Mouse (Mus musculus) cerebellum, postnatal 4 days (tissue): ENCODE measurements around the gene Hoxc10.

Experiments used
- DNase-seq, 2 experiments: peaks; one replicate each; pipeline ENCODE4 v3.0.0; 2022; ENCODE audit warnings: low spot score in 2 of 2, mixed read lengths in 1 of 2

Gene Hoxc10

GRCm38 (mm10) chr15:102988078-102988477, 21.5 kb downstream of the Hoxc10 start:
- DNase-seq: no peak

GRCm38 (mm10) chr15:102990461-102991397, 24.1 kb downstream of the Hoxc10 start, which contains the start of gene Hoxc8:
Gene Hoxc8, plus strand, starts transcription at chr15:102990607.
- no peak for DNase-seq

- DNase-seq: no peak
These were observed 25.2 kb downstream of the Hoxc10 start for GRCm38 (mm10) chr15:102991782-102992181.

- no peak for DNase-seq
These were observed 25.6 kb downstream of the Hoxc10 start for GRCm38 (mm10) chr15:102992206-102992605.

- DNase-seq: no peak
These were observed 26.3 kb downstream of the Hoxc10 start for GRCm38 (mm10) chr15:102992863-102993262.

- DNase-seq: no peak
These were observed 30.0 kb downstream of the Hoxc10 start for GRCm38 (mm10) chr15:102996548-102996947.

- DNase-seq: no peak
These were observed 30.8 kb downstream of the Hoxc10 start for GRCm38 (mm10) chr15:102997431-102997830.

GRCm38 (mm10) chr15:102997939-102998355, 31.4 kb downstream of the Hoxc10 start, which contains the start of gene Hoxc6:
Gene Hoxc6, plus strand, starts transcription at chr15:102998257.
- DNase-seq: no peak

- no peak for DNase-seq
These were observed 32.1 kb downstream of the Hoxc10 start for GRCm38 (mm10) chr15:102998608-102999182.

GRCm38 (mm10) chr15:102999183-102999831, 32.7 kb downstream of the Hoxc10 start:
- DNase-seq: no peak

- DNase-seq: no peak
These were observed 33.4 kb downstream of the Hoxc10 start for GRCm38 (mm10) chr15:102999955-103000354.

GRCm38 (mm10) chr15:103000501-103000901, 33.9 kb downstream of the Hoxc10 start:
- no peak for DNase-seq

- DNase-seq: no peak
These were observed 34.8 kb downstream of the Hoxc10 start for GRCm38 (mm10) chr15:103001370-103001769.

- DNase-seq: no peak
These were observed 35.6 kb downstream of the Hoxc10 start for GRCm38 (mm10) chr15:103002156-103002555.

- no peak for DNase-seq
These were observed 36.3 kb downstream of the Hoxc10 start for GRCm38 (mm10) chr15:103002821-103003448.

GRCm38 (mm10) chr15:103005308-103005707, 38.7 kb downstream of the Hoxc10 start:
- DNase-seq: no peak

- DNase-seq: no peak
These were observed 39.2 kb downstream of the Hoxc10 start for GRCm38 (mm10) chr15:103005797-103006196.

- no peak for DNase-seq
These were observed 39.7 kb downstream of the Hoxc10 start for GRCm38 (mm10) chr15:103006326-103006725.

GRCm38 (mm10) chr15:103009265-103010111, 42.9 kb downstream of the Hoxc10 start:
- DNase-seq: no peak

- DNase-seq: no peak
These were observed 43.7 kb downstream of the Hoxc10 start for GRCm38 (mm10) chr15:103010112-103010846.
